Mouse (Mus musculus) mesoderm, embryonic 11.5 days (tissue): ENCODE data around the gene Syn2.

Source experiments
- DNase-seq: peaks from one replicate; pipeline ENCODE4 v3.0.0-alpha.2; 2012; ENCODE audit warnings: low read depth, low spot score

Gene Syn2

DNA sequence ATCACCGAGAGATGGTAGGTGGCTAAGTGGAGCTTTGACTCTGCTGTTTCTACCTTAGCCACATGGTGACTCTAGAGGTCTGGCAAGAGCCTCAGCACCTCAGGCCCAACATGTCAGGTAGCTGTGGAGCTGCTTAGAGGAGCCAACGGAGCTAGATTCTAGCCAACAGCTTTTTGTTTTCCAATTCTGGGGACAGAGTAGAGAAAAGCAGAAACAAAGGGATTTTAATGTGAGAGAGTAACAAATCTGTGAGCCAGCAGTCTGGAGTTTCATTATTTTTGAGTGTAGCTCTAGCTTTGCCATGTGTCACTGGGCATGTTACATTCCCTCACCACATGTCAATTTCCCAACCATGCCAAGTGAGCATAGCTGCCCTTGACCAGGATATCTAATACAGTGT is 109.5 kb downstream of the Syn2 start:
- no peak for DNase-seq

DNA sequence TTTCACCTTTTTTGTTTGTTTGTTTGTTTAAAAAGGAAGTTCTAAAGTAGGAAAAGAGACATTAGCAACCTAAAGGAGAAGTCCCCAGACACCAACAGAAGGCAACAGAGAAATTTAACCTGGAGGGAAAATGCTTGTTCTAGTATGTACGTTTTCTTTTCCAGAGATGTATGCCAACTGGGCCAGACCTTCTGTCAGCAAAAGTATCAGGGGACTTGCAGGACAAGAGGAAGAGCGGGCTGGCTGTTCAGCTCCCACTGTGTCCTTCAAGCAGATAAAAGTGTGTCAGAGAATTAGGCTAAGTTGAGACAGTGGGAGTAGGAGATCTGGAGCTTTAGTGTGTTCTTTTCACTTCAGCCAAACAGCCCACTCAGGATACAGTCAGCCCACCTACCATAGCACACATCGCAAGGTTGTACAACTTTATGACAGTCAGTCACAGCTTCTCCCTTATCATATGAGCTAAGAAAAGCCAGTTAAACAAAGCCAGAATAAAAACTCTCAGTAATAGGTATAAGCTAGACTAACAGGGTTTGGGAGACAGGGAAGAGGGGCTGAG is 110.9 kb downstream of the Syn2 start:
- no peak for DNase-seq

DNA sequence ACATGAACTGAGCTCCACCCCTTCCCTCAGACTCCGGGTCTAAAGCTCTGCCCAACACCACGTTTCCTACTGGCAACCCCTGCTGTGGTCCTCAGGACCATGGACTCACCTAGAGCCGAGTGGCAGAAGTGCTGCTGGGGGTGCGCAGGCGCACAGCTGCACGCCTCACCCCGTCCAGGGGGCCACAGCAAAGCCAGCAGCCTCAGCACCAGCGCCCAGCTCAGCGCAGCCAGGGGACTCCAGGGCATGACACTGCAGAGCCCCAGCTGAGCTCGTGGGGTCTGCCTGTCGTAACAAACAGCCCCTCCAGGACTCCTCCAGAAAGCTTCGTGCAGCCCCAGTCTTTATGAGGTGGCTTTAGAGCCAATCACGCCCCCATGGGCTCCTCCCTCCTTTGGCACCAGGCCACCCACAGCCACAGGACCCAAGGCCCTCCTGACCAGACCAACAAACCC is 116.9 kb downstream of the Syn2 start:
- no peak for DNase-seq

DNA sequence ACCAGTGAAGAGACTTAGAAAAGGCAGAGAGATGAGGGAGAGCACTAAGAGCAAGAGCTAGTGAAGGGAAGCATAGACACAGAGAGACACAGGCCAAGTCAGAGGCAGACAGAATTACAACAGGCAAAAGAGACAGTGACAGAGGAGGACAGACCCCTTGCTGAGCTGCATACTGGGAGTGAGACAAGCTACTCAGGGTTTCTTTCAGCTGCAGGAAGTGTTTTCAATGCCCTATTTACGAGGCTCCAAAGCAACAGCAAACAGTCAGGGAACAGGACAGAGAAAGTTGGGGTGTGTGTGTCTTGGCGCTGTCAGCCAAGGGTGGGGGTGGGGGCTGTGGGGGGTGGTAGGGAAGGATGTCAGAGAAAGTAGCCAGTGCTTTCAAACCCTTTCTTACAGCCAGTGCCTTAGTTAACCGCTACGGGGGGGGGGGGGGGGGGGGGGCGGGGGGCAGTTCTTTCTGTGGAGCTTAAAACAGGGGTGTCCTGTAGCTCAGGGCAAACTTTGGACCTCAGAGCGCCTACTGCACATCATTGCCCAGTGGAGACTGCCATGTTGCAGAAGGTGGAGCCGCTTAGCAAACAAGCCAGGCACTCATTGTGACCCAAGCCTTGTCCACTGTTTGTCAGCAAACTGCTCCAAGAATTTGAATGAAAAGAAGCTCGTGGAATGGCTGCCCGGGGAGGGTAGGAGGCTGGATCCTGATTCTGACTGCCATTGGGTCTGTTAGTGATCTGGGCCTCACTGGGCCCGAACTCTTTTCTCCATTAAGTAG is 117.6 kb downstream of the Syn2 start, which contains the start of gene Timp4:
Gene Timp4 (minus strand): TSS at position 107 of the 775 bp plus-strand sequence.
- DNase-seq = no peak

DNA sequence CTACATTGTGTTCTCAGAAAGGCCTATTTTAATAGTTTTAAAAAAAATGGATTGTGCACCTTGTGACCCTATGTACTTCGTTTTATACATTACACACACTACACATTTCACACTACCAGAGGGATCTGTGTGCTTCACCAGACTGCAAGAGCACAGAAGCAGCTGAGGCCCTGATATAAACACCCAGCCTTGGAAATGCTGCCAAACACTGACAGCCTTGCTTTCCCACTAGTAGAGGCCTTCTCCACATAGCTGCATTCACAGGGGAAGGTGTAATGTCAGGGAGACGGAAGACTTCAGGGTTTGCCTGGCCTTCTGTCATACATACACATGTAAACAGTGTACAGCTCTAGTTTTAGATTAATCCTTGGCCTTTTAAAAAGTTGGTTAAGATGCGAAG is 120.5 kb downstream of the Syn2 start:
- no peak for DNase-seq

DNA sequence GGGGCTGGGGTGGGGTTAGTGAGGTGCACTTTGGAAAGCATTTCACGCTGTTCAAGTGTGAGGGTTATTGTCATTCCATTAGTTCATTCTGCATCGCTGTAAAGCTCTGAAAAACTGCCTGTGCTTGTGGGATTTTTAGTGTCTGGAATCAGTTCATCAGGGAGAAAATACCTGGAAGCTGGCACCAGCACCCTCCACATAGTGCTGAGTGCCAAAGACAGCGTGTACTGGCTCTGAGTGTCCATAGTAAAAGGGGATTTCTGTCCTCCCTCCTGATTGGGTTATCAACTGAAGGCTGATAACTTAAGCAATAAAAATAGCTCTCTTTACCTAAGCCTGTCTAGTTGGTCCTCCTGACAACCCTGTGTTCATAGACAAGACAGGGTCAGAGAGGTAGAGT is 125.8 kb downstream of the Syn2 start:
- DNase-seq = no peak

DNA sequence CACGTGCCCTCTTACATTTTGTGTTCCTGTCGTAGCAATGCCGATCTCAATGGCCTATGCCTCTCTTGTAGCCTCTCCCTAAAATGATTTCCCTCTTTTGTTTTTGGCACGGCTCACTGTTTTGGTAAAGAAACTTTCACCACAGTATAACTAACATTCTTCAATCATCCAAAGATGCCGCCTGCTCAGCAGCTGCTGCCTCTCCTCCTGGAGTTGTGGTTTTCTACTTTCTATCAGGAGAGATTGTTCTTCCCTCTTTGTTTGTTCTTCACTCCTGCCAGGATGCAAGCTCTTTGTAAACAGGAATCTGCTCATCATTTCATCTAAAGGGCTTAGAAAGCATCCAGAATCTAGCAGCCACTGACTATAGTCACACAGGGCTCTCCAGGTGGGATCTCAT is 132.1 kb downstream of the Syn2 start:
- no peak for DNase-seq

DNA sequence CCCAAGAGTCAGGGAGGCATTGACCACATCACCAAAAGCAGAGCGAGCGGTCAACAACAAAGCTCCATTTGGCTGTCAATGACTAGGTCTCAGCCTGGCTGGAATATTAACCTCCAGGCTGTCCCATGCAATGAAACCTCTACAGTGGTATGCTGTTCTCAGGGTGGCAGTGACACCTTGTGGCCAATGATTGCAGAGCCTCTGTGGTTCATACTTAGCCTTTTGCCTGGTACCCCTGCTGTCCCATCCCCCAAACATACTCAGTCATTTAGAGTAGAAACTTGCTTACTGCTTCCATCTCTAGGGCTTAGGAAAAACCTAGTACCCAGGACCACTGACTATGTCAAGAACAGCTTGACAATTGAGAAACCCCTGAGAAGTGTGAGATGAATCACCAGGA is 133.2 kb downstream of the Syn2 start:
- peak; percentile 69 for DNase-seq

DNA sequence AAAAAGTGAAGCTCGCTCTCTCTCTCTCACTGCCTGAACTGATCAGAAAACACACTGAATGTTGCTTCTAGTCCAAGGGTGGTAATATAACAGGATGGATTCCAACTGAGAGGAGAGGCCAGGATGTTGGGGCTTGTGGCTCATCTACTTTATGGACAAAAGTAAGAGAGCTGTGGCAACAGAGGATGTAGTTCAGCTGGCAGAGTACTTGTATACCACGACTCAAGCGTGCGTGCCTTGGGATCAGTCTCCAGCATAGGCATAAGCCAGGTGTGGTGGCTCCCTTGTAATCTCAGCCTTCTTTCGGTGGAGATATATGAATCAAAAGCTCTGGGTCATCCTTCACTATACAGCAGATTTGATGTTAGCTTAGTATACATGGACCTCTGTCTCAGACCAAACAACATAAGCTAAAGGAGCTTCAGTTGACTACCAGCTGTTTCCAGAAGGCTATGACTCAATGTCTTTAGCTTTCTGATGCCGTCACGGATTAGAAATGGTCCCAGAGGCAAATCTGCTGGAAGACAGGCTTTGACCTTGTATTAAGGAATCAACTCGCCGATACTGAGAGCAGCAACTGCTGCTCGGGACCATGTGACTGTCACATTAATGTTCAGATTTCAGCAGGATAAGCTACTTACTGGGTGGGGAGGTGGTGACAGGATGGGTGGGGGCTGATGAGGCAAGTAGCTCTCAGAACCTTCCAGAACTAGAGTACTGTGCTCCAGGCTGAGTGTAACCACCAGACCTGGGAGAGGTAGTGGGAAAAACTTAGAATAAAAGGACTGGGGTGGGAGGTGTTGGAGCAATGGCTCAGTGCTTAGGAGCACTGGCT is 134.1 kb downstream of the Syn2 start:
- no peak for DNase-seq

DNA sequence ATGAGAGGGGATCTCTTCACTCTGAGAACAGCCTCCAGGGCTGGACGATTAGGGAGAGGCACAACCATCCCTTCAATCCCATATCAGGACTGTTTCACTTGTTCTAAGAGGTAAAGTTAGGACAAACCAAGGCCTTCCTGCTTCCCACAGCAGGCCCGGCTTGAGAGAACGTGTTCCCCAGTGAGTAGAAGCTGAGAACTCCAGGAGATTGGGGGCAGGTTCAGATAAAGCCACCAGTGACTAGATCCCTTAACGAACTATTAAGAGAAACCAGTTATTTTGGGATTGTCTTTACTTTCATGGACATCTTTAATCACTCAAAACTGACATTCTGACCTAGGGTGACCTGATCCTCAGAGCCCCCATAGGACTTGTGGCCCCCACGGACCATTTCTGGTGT is 134.9 kb downstream of the Syn2 start:
- no peak for DNase-seq

DNA sequence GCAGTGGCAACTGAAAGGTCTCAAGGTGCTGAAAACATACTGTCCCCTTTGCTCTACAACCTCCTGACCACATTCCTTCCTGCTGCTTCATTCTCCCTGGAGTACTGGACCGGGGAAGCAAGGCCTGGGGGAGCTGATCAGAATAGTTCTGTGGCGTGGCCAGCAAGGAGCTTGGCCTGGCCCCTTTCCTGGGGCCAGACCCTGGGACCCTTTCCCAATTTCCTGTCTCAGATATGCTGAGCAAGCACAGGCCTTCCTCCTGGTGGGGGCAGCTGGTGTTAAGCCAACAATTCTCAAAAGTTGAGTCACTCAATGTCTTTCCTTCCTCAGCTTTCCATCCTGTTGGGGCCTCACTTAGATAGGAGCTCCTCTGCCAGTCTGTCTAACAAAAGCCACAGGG is 135.4 kb downstream of the Syn2 start:
- DNase-seq = no peak

DNA sequence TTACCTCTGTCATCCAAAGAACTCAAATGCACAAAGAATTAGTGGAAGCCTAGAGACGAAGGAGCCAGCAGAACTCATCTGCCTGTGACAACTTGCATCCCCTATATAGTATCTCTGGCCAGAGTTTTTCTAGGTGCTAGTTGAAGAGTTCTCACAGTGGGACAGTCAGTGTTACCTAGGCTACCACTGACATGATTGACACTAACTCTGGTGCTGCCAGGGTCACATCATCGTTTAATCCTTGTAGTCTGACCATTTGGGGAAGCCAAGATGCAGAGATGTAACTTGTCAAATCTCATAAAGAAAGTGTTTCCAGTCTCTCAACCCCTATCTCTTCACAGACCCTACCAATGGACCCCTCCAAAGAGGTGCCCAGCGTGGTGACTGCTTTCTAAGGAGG is 136.6 kb downstream of the Syn2 start:
- no peak for DNase-seq

DNA sequence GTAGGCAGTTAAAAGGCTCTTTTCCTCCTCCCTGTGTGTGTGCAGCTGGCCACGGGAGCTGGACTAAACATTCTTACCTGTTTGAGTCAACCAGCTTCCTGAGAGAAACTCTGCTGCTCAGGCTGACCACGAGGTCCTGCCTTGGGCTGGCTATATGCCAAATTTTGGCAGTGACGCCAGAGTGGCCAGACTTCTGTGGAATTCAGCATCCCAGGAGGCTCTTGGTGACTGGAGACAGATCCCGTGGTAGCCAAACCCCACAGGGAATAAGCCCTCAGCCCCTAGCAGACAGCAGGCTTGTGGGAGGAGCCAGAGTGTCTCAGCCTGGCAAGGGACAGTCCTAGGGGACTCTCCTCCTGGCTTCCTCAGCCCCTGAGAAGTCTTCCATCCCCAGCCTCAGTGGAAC is 137.2 kb downstream of the Syn2 start:
- DNase-seq = peak; percentile 48

DNA sequence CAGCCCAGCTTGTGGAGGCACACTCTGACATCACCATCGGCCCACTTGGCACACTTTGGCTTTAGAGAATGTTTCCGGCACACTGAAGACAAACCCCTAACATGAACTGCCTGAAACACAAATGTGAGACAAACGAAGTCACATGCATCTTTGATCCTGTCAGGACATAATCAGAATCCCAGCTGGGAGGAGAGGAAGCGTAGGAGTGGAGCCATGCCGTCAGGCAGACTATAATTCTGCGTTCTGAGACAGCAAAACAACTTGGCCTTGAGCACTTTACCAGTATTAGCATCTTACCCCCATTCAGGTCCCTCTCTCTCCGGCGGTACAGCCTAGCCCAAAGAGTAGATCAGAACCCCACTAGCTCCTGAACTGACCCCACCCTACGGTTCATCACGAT is 138.6 kb downstream of the Syn2 start:
- no peak for DNase-seq

DNA sequence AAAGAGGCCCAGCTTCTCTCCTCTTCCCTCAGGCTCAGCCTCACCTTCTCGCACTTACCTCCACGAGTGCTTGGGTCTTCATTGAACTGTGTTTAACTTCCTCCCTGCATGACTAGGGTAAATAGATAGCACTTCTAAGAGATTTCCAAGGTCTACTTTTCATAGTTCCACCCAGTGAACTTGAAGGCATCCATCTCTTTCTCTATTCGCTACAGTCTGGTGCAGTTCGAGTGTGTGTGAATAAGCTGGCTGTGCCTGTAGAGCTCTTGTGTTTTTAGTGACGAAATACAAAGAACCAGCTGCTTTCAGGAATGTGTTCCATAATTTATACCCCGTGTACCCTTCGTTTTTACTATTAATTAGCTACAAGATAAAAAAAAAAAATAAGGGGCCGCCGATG is 140.0 kb downstream of the Syn2 start:
- DNase-seq = no peak

DNA sequence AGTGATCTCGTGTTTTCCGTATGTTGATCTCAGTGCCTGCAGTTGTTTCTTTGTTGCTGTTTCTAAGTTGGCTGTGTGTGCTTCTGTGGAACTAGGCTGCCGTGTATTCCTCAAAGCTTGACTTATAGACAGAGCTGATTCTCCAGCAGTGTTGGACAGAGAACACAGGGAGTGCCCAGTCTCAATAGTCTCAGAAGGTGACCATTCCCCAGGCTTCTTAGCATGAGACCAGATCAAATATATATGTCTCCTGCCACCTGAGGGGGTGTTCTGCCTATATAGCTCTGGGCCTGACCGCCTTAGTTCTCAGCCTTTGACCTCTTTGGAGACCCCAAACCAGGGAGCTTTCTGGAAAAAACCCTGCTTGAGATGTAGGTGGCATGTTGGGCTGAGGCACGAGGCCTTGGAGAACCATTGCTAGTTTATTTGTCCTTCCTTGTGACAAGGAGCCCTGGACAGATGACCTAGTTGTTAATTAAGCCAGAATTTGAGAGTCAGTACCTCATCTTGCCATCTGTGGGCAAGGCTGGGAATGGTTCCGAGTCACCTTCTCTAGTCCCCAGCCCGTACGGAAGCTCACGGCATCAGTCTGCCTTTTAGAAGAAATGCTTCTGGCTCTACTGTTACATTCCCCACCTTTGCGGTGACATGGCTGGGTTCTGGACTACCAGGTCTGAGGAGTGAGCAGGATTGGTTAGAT is 140.6 kb downstream of the Syn2 start:
- DNase-seq = no peak

DNA sequence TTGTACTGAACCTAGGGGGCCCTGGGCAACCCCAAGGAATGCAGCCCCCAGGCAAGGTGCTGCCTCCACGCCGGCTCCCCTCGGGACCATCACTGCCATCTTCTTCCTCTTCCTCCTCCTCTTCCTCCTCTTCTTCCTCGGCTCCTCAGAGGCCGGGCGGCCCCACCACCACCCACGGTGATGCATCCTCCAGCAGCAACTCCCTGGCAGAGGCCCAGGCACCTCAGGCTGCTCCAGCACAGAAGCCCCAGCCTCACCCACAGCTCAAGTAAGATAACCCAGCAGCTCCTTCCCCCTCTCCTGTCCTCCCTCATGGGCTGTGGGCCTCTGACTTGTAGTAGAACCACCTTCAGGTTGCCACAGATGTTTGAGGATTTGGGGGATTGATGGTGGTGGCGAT is 143.4 kb downstream of the Syn2 start:
- DNase-seq = no peak

DNA sequence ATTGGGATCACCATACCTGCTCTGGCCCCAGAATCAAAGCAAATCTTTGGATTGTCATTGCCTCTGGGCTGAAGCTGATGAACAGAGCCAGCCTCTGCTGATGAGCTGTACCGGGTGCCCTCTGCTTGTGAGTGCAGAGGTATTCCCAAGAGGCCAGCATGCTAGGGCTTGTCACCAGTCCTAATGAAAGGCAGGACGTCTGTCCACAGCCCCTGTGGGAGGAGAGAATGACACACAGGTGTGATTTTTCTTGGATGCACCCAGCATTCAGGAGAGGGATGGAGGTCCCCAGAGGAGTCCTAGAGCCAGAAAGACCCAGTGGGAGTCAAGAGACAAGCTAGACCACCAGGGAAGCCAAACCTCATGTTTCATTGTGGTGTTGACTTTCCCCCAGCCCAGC is 144.9 kb downstream of the Syn2 start:
- DNase-seq = no peak

DNA sequence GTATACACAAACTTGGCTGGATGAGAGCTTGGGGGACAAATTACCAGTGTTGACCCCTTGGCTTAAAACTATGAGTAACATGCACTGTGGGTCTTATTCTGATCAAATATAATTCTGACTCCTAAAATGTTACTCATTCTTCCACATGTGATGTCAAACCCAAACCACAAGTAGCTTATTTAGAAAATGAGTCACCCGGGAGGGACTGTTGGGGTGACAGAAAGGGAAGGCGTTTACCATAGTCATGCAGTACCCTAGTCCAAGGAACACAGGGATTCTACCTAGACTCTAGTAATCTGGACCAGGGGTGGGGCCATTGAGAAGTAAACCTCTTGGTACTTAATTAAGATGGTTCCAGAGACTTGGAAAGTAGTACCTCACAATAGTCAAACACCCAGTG is 149.5 kb downstream of the Syn2 start:
- DNase-seq = no peak

DNA sequence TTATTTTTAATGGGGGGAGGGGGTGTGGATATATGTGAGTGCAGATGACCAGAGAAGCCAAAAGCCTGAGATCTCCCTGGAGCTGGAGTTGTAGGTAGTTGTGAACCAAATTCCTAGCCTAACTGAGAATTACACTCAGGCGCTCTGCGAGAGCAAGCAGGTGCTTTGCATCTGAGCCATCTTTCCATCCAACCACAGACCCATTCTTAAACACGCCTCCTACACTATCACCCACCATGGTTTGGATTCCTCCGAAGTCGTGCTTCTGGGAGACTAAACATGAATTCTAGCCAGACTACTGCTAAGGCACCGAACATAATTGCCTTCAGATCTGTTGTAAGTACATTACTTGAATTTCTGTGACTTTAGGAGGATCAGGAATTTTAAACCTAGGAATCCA is 151.7 kb downstream of the Syn2 start:
- DNase-seq = no peak

DNA sequence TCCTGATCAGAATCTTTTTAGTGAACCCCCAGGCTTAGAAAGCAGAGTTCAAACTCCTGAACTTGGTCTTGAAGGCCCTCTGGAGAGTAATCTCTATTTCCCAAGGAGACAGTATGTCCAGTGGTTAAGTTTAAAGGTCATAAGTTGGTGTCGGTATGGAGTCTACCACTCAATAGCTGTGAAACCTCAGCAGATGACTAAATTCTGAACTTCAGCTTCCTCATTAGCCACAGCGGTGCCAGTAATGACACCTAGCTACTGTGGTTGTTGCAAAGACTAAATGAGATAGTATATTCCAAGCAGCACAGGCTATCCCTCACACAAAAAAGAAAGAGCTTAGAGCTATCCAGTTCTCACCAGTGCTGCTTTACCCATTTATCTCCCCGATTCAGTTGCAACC is 153.5 kb downstream of the Syn2 start:
- no peak for DNase-seq

DNA sequence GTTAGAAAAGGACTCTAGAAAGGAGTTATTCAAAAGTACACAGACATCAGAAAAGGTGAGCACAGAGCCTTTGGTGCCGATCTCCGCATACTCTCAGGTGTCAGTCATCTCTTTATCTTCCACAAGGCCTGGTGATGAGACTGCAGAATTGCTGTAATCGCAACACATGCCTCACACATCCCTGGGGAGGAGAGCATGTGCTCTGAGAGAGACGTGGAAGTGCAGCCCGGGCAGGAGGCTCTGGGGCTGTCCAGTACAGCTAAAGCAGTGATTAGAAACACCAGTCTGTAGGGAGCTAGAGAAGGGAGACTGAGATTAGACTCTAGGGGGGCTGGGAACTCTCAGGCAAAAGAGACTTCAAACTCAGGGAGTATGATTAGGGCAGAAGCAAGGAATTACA is 155.9 kb downstream of the Syn2 start:
- DNase-seq = no peak
